Mouse (Mus musculus) MEL (cell line): ENCODE measurements around the gene Slc16a9. TPM values are rescaled to one million over a fixed set of nuclear protein-coding genes. Genes with fewer than 3 reads are reported as not detected.

Experiments used
- DNase-seq: peaks from one replicate; pipeline ENCODE4 v3.0.0; 2011; ENCODE audit warnings: low read depth, low spot score
- H3K27ac ChIP-seq: 2 replicates; pipeline ENCODE4 v1.5.1; 2012; ENCODE audit warnings: low read depth, mild to moderate bottlenecking, control low read depth, low read length, moderate library complexity; ENCODE audit not compliant: control insufficient read depth
- H3K27me3 ChIP-seq, 2 experiments: fragments of 150-350 bp in 1 of 2; sonication (generic) in 1 of 2; 2 replicates each; pipeline ENCODE4 v1.6.1; 2012; ENCODE audit warnings: low read length in 2 of 2, mild to moderate bottlenecking in 2 of 2, improper control_type of control experiment in 1 of 2, moderate library complexity in 1 of 2; ENCODE audit not compliant: insufficient read depth in 2 of 2, control insufficient read depth in 1 of 2
- H3K36me3 ChIP-seq, 2 experiments: 2 replicates each; pipeline ENCODE4 v1.6.1; 2012 to 2014; ENCODE audit warnings: low read length in 2 of 2, improper control_type of control experiment in 1 of 2, inconsistent platforms in 1 of 2, mild to moderate bottlenecking in 1 of 2; ENCODE audit not compliant: insufficient read depth in 2 of 2, control insufficient read depth in 1 of 2
- H3K4me1 ChIP-seq, 2 experiments: fragments of 150-350 bp in 1 of 2; sonication (generic) in 1 of 2; 2 replicates each; pipeline ENCODE4 v1.6.1; 2012; ENCODE audit warnings: low read length in 2 of 2, improper control_type of control experiment in 1 of 2, mild to moderate bottlenecking in 1 of 2; ENCODE audit not compliant: insufficient read depth in 2 of 2, control insufficient read depth in 1 of 2
- H3K4me3 ChIP-seq, 2 experiments: fragments of 150-350 bp in 1 of 2; sonication (generic) in 1 of 2; 2 replicates each; pipeline ENCODE4 v1.5.1; 2012; ENCODE audit warnings: low read depth in 2 of 2, low read length in 2 of 2, mild to moderate bottlenecking in 2 of 2, moderate library complexity in 2 of 2, control low read depth in 1 of 2, improper control_type of control experiment in 1 of 2; ENCODE audit not compliant: control insufficient read depth in 1 of 2, insufficient read depth in 1 of 2
- H3K79me2 ChIP-seq: 2 replicates; pipeline ENCODE4 v1.6.1; 2012; ENCODE audit warnings: mild to moderate bottlenecking, low read length, moderate library complexity; ENCODE audit not compliant: control insufficient read depth, poor library complexity, insufficient read depth
- H3K9ac ChIP-seq: 2 replicates; pipeline ENCODE4 v1.6.1; 2012; ENCODE audit warnings: low read depth, mild to moderate bottlenecking, control low read depth, low read length, moderate library complexity; ENCODE audit not compliant: control insufficient read depth, poor library complexity, severe bottlenecking
- H3K9me3 ChIP-seq: fragments of 150-350 bp; sonication (generic); replicated peaks from 2 replicates; pipeline ENCODE4 v1.6.1; 2012; ENCODE audit warnings: mild to moderate bottlenecking, low read length, improper control_type of control experiment, moderate library complexity; ENCODE audit not compliant: insufficient read depth
- CHD1 ChIP-seq: IDR thresholded peaks from 2 replicates; pipeline ENCODE4 v1.6.1; 2012; ENCODE audit warnings: low read depth, mild to moderate bottlenecking, inconsistent platforms, low read length, improper control_type of control experiment
- CHD2 ChIP-seq: IDR thresholded peaks from 2 replicates; pipeline ENCODE4 v1.6.1; 2011; ENCODE audit warnings: low read length, improper control_type of control experiment
- CTCF ChIP-seq, 3 experiments: IDR thresholded peaks in 2 of 3; conservative IDR thresholded peaks in 1 of 3; 2 replicates each; pipeline ENCODE4 v1.5.1; 2011 to 2012; ENCODE audit warnings: low read length in 3 of 3, low read depth in 2 of 3, mild to moderate bottlenecking in 2 of 3, improper control_type of control experiment in 1 of 3, inconsistent platforms in 1 of 3, mixed read lengths in 1 of 3, moderate library complexity in 1 of 3; ENCODE audit not compliant: control insufficient read depth in 1 of 3, insufficient read depth in 1 of 3, poor library complexity in 1 of 3, severe bottlenecking in 1 of 3
- EP300 ChIP-seq, 2 experiments: IDR thresholded peaks; 2 replicates each; pipeline ENCODE4 v1.6.1; 2011; ENCODE audit warnings: improper control_type of control experiment in 2 of 2, low read length in 2 of 2, low read depth in 1 of 2, mild to moderate bottlenecking in 1 of 2
- JUND ChIP-seq: IDR thresholded peaks from 2 replicates; pipeline ENCODE4 v1.6.1; 2011; ENCODE audit warnings: low read depth, mild to moderate bottlenecking, improper control_type of control experiment, low read length
- KAT2A ChIP-seq: conservative IDR thresholded peaks from 2 replicates; pipeline ENCODE4 v1.6.1; 2012; ENCODE audit warnings: low read depth, low read length, improper control_type of control experiment, inconsistent platforms
- MAZ ChIP-seq: IDR thresholded peaks from 2 replicates; pipeline ENCODE4 v1.6.1; 2012; ENCODE audit warnings: low read depth, mild to moderate bottlenecking, inconsistent platforms, low read length, improper control_type of control experiment
- MEF2A ChIP-seq: IDR thresholded peaks from 2 replicates; pipeline ENCODE4 v1.6.1; 2014; ENCODE audit warnings: low read depth, mild to moderate bottlenecking, inconsistent platforms, low read length, improper control_type of control experiment; ENCODE audit not compliant: poor library complexity, insufficient replicate concordance, severe bottlenecking; ENCODE audit errors: extremely low read depth
- MYC ChIP-seq: IDR thresholded peaks from 2 replicates; pipeline ENCODE4 v1.6.1; 2011; ENCODE audit warnings: low read depth, mild to moderate bottlenecking, low read length, improper control_type of control experiment, moderate library complexity
- POLR2A ChIP-seq, 2 experiments: IDR thresholded peaks; 2 replicates each; pipeline ENCODE4 v1.6.1; 2011 to 2012; ENCODE audit warnings: low read length in 2 of 2, mild to moderate bottlenecking in 2 of 2, control low read depth in 1 of 2, improper control_type of control experiment in 1 of 2, low read depth in 1 of 2, moderate library complexity in 1 of 2; ENCODE audit not compliant: control insufficient read depth in 1 of 2, insufficient read depth in 1 of 2, poor library complexity in 1 of 2
- POLR2AphosphoS2 ChIP-seq: IDR thresholded peaks from 2 replicates; pipeline ENCODE4 v1.6.1; 2011; ENCODE audit warnings: low read length, improper control_type of control experiment
- POLR2AphosphoS5 ChIP-seq: IDR thresholded peaks from 2 replicates; pipeline ENCODE4 v1.6.1; 2012; ENCODE audit warnings: low read depth, borderline replicate concordance, mild to moderate bottlenecking, inconsistent platforms, low read length, moderate library complexity, mixed read lengths
- RCOR1 ChIP-seq: IDR thresholded peaks from 2 replicates; pipeline ENCODE4 v1.6.1; 2012; ENCODE audit warnings: low read depth, mild to moderate bottlenecking, inconsistent platforms, low read length, improper control_type of control experiment
- SIN3A ChIP-seq: IDR thresholded peaks from 2 replicates; pipeline ENCODE4 v1.6.1; 2012; ENCODE audit warnings: low read length, improper control_type of control experiment, inconsistent platforms
- TAL1 ChIP-seq: IDR thresholded peaks from 2 replicates; pipeline ENCODE4 v1.6.1; 2012; ENCODE audit warnings: mild to moderate bottlenecking, inconsistent platforms, low read length, moderate library complexity, mixed read lengths
- TBP ChIP-seq: IDR thresholded peaks from 2 replicates; pipeline ENCODE4 v1.8.0; 2011; ENCODE audit warnings: low read depth, low read length, improper control_type of control experiment
- TCF12 ChIP-seq: IDR thresholded peaks from 2 replicates; pipeline ENCODE4 v1.6.1; 2014; ENCODE audit warnings: low read depth, mild to moderate bottlenecking, inconsistent platforms, low read length, improper control_type of control experiment, moderate library complexity
- USF1 ChIP-seq: IDR thresholded peaks from 2 replicates; pipeline ENCODE4 v1.6.1; 2014; ENCODE audit warnings: low read depth, mild to moderate bottlenecking, inconsistent platforms, low read length, improper control_type of control experiment, moderate library complexity
- ZC3H11A ChIP-seq: IDR thresholded peaks from 2 replicates; pipeline ENCODE4 v1.6.1; 2012; ENCODE audit warnings: low read depth, mild to moderate bottlenecking, inconsistent platforms, low read length, improper control_type of control experiment
- ZKSCAN1 ChIP-seq: IDR thresholded peaks from 2 replicates; pipeline ENCODE4 v1.6.1; 2012; ENCODE audit warnings: low read depth, mild to moderate bottlenecking, inconsistent platforms, low read length, improper control_type of control experiment, moderate library complexity
- ZMIZ1 ChIP-seq: IDR thresholded peaks from 2 replicates; pipeline ENCODE4 v1.6.1; 2012; ENCODE audit warnings: low read depth, mild to moderate bottlenecking, inconsistent platforms, low read length, improper control_type of control experiment, moderate library complexity
- ZNF384 ChIP-seq: IDR thresholded peaks from 2 replicates; pipeline ENCODE4 v1.6.1; 2012; ENCODE audit warnings: low read depth, mild to moderate bottlenecking, inconsistent platforms, low read length, improper control_type of control experiment
- polyA plus RNA-seq, 2 experiments: library from polyadenylated mRNA; stranded (reverse) in 1 of 2; unstranded in 1 of 2; fragments of >175 nt in 1 of 2; fragments of >200 nt in 1 of 2; gene quantifications; 2 replicates each; pipeline versions ENCODE4 v1.2.1 to v1.2.4; 2012; ENCODE audit warnings: low replicate concordance in 2 of 2, low read depth in 1 of 2; ENCODE audit not compliant: insufficient read length in 2 of 2, insufficient read depth in 1 of 2, missing spikeins in 1 of 2
- total RNA-seq: library from RNA; depleted of rRNA; stranded (reverse); fragments of 300-350 nt; gene quantifications from 2 replicates; pipeline ENCODE4 v1.2.3, GENCODE M21; 2012

Slc16a9 gene
- total and polyA plus RNA-seq, 3 experiments = not detected

DNA sequence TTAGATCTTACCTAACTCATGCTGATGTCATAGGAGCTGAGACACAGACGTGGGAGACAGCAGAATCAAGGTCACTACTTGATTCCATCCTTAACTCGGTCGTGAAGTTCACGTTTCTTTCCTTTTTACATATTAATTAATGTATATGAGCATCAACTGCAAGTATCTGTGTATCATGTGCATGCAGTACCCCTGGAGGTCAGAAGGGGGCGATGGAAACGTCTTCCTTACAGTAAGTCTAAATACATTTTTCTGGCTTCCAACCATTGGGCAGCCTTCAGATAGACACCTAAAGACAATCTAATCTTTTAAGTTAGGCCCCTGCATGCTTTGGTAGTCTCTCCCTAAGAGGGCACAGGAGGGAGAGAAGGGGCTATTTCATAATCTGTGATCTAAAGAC lies 58.3 kb downstream of the Slc16a9 start:
- H3K9ac ChIP-seq = no peak overlapping the region

GRCm38 (mm10) chr10:70305683-70306082 lies 60.8 kb downstream of the Slc16a9 start:
- Histone ChIP-seq H3K9ac (no peak overlapping the region), H3K27me3 (no peaks in the 10 kb centered on the region), H3K27ac (no peak overlapping the region), H3K79me2 (no peaks in the 10 kb centered on the region), H3K36me3 (no peaks in the 10 kb centered on the region), H3K4me3 (no peak overlapping the region), H3K4me1 (no peaks in the 10 kb centered on the region), H3K9me3 (no peaks in the 10 kb centered on the region)
- no peak for TF ChIP-seq JUND
- TF ChIP-seq MEF2A = no peak
- no peak for TF ChIP-seq TAL1
- no peak for TF ChIP-seq POLR2A (IDR thresholded peaks at IDR 0.05; ENCODE audit: control insufficient read depth in 1 of 2, insufficient read depth in 1 of 2, low read depth in 1 of 2, low read length in 2 of 2, poor library complexity in 1 of 2)
- no peak for TF ChIP-seq SIN3A
- DNase-seq = no peak

More for the DNA sequence above, 58.3 kb downstream of the Slc16a9 start:
- Histone ChIP-seq H3K27ac (no peak overlapping the region), H3K27me3 (no peaks in the 10 kb centered on the region)
- TF ChIP-seq RCOR1 (no peak), CTCF (IDR thresholded peaks at IDR 0.05 in 2 of 3, conservative IDR thresholded peaks at IDR 0.05 in 1 of 3; ENCODE audit: control insufficient read depth in 1 of 3, insufficient read depth in 1 of 3, low read depth in 2 of 3, low read length in 3 of 3, poor library complexity in 1 of 3, severe bottlenecking in 1 of 3) (peak; percentile 21 to 56 (median 36); a peak in 5 of 6 replicates)
- TF ChIP-seq, all 39 proteins: peak for 1
- Histone ChIP-seq H3K4me3 (no peak overlapping the region), H3K36me3 (no peaks in the 10 kb centered on the region), H3K79me2 (no peaks in the 10 kb centered on the region), H3K4me1 (no peaks in the 10 kb centered on the region), H3K9me3 (no peaks in the 10 kb centered on the region)
- peak; percentile 32 for DNase-seq

GRCm38 (mm10) chr10:70309416-70309815 lies 64.5 kb downstream of the Slc16a9 start:
- Histone ChIP-seq H3K4me3 (no peak overlapping the region), H3K9me3 (no peaks in the 10 kb centered on the region), H3K27ac (no peak overlapping the region), H3K9ac (no peak overlapping the region), H3K36me3 (no peaks in the 10 kb centered on the region), H3K27me3 (no peaks in the 10 kb centered on the region), H3K79me2 (no peaks in the 10 kb centered on the region), H3K4me1 (no peaks in the 10 kb centered on the region)
- no peak for TF ChIP-seq POLR2AphosphoS2
- TF ChIP-seq TCF12 = no peak
- DNase-seq = no peak

GRCm38 (mm10) chr10:70310646-70311045 lies 65.7 kb downstream of the Slc16a9 start:
- H3K27ac ChIP-seq = no peak overlapping the region
- no peak overlapping the region for H3K4me3 ChIP-seq
- H3K9ac ChIP-seq = no peak overlapping the region
- H3K36me3 ChIP-seq = no peaks in the 10 kb centered on the region
- H3K79me2 ChIP-seq = no peaks in the 10 kb centered on the region
- H3K27me3 ChIP-seq = no peaks in the 10 kb centered on the region
- H3K9me3 ChIP-seq = no peaks in the 10 kb centered on the region
- no peak for DNase-seq
- H3K4me1 ChIP-seq = no peaks in the 10 kb centered on the region
- TF ChIP-seq MAZ (no peak), MYC (no peak), EP300 (IDR thresholded peaks at IDR 0.05; ENCODE audit: low read depth in 1 of 2, low read length in 2 of 2) (no peak), ZMIZ1 (no peak), POLR2AphosphoS5 (no peak), KAT2A (no peak), SIN3A (no peak), CHD2 (no peak), RCOR1 (no peak), ZC3H11A (no peak), ZKSCAN1 (no peak), ZNF384 (no peak), USF1 (no peak), CHD1 (no peak), TBP (no peak)
